Mouse (Mus musculus) heart, postnatal 10 days (tissue): Measurements from ENCODE around the gene Ythdf1. TPM values are rescaled to one million over a fixed set of nuclear protein-coding genes. Genes with fewer than 3 reads are reported as not detected.

ENCODE experiments used
- DNase-seq, 2 experiments: peaks; one replicate each; pipeline ENCODE4 v3.0.0; 2021
- intact Hi-C: fragments of 180-260 bp; cut with DNase I; formaldehyde crosslinking; loops from one replicate; pipeline ENCODE4 v1.15.1; 2025
- microRNA-seq, 2 experiments: library from miRNA; unstranded; fragments of <30 nt; microRNA quantifications; one replicate each; pipeline ENCODE4 v1.2.0; 2022
- total RNA-seq, 2 experiments: library from RNA; stranded (reverse); gene quantifications; 2 replicates each; pipeline ENCODE4 v1.2.3; 2021

Gene Ythdf1
- total RNA-seq, 2 experiments from 2014 or later: 46.6 to 46.9 TPM

DNA sequence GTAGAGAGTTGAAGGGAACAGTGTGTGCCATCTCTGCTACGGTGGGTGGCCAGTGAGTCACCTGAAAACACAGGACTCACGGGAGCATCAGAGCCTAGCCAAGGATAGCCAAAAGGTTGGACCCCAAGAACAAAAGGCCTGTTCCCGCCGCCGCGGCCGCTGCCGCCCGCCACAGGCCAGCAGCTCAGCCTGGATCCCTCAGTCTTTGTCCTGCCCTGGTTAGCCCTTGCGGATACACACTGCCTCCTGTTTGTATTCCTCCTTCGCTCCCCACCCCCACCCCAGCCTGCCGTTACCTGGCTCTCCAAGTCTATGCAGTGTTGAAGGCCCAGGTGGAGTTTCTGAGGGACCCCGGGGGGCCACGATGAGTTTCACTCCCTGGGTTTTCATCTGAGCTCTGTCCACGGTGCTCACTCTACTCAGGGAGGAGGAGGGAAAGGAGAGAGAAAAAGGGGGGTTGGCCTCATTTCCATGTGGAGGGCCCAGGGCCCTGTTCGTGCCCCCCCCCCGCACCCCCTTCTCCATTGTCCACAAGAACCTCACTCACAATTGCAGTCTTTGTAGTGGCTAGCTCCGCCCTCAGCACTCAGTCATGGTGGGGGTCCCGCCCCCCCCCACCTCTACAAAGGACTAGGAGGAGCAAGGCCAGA is 31.4 kb downstream of the Ythdf1 start:
- no peak for DNase-seq
- intact Hi-C loops: no loop called here

DNA sequence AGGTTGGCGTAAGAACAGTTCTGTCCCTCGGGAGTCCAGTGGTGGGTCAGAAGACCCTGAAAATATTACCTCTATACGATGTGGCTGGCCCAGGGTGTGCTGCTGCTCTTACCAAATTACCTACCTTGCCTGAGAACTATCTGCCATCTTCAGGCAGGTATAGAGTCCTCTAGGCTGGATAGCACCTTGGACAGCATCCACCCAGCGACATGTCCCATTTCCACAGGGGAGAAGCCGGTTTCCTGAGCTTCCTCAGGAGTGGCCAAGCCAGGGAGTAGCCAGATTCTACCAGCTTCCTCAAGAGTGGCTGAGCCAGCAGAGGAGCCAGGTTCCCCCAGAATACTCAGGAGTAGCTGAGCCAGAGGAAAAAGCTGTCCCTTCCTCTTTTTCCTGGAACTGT is 35.5 kb downstream of the Ythdf1 start:
- no peak for DNase-seq
- intact Hi-C loops: no loop called here

DNA sequence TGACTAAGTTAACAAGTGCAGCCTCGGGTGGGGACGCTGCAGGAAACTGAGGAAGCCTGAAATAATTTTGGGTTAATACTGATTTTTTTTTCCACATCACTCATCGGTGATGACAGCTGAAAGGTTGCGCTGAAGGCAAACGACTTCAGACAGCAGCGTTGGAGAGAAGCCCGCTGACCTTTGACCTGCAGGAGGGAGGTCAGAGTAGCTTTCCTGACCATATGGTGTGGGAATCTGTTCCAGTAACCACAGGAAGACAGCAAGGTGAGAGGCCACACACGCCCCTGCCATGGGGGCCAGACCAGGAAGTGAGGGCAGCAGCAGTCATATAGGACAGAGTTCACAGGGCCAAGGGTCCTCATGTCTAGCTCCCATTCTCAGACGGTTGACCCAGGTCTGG is 39.5 kb downstream of the Ythdf1 start:
- intact Hi-C loops: no loop called here
- no peak for DNase-seq

DNA sequence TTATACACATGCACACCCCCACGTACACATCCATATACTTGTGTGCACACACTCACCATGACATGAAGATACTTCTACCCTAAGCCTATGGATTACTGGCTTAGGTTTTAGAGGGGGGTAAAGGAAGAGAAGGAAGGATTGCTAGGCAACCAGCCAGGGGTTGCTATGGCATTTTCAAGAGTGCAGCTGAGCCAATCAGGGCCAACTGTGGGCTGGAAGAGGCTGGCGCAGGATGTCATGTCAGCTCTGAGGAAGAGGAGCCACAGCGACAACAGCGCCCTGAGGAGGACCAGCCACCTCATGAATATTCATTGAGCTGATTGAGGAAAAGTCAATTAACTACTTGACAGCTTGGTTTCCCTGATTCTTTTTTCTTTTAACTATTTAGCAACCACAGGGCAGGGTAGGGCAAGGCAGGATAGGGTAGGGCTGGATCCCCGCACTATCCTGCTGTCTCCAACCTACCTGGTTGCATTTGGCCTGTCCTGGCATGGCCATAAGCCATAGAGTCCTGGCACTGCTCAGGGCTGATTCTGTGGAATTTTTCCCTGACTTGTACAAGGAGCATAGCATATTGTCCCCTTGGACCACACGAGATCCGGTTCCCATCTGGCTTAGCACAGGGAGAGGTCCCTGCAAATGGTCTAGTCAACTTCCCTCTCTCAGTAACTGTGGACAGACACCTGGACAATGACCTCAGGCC is 41.2 kb downstream of the Ythdf1 start:
- intact Hi-C loops: no loop called here
- no peak for DNase-seq

DNA sequence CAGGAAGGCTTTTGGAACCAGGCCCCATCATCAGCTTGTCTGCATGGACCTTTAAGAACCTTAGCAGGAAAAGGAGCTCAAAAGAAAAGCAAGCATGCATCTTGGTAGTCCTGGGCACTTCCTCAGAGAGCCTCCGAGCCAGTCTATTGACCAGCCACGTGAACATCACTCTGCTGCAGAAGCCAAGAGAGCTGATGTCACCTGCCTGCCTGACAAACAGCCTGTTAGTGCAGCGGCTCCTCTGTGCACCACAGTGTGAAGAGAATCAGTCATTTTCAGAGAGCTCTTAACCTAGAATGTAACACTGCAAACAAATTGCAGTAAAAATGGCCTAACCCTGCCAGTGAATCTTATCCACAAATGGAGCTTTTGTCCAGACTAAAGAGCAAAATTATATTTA is 50.7 kb downstream of the Ythdf1 start:
- intact Hi-C loops: no loop called here
- DNase-seq: no peak

DNA sequence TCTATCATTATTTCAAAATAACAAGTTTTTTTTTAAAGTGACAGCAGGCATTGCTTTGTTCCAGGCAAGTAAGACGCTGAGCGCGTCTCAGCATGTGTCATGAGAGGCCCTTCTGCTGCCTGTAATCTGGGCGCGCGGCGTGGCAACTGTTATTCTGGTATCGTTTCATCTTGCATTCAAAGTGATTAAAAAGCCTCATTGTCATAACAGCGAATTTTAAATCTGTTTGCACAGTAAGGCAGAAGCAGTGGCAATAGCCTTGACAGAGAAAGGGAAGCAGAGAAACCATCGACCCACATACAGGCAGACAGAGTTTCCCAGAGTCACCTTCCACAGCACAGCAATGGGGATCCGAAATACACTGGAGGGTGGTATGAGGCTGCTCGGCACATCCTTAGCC is 59.2 kb downstream of the Ythdf1 start:
- intact Hi-C loops: no loop called here
- DNase-seq: no peak

DNA sequence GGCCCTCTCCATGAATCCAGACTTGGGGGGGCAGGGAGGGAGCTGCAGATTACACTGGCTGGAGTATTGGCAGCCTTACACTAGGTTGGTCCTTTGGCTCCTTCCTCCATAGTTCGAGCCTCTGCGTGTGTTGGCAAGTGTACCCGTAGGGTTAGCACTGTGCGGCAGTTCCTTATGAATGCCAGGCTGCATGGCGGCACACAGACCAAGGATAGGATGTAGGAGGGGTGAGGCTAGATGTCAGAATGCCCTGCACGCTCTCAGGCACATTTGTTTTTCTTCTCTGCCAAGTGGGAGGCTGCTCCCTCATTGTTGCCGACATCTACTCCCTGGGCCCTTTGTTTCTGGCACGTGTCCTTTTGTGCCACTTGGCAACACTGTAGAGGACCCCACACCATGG is 63.6 kb downstream of the Ythdf1 start:
- DNase-seq: no peak
- intact Hi-C loops: no loop called here

DNA sequence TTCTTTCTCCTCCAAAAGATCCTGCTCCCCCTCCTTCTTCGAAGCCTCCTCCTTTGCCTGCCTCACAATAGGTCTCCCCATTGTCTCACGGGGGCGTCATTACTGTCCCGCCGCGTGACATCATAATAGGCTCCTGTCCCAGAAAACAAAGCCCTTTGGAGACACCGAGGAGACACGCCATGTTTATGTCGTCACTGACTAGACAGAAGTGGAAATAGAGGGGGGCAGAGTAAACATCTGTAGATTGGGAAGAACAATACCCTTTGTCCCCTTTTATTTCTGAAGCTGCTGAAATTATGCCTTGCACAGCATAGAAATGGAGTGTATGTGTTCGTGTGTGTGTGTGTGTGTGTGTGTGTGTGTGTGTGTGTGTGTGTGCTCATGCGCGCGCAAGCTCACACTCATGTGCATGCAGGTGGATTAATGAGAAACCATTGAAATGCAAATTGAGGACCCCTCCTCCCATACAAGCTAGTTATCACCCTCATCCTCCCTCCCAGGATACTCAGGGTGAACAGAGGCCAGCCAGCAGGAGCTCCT is 65.7 kb downstream of the Ythdf1 start:
- intact Hi-C loops: no loop called here
- DNase-seq: no peak

Small RNA genes lying within 50 kb of the gene (microRNA-seq; reads per million reads assigned to microRNA genes)
- gene Mir124a-3: 0 reads per million in 2 experiments

Other genes with a start within 250 kb of the Ythdf1 start
- gene Dido1, start 210.9 kb downstream of the Ythdf1 start, total RNA-seq: 10 to 100 TPM; 40.6 to 42.8 TPM
- 10 to 100 TPM; 77.9 to 79.1 TPM for gene Gid8, start 210.8 kb downstream of the Ythdf1 start, total RNA-seq
- gene Slc17a9, start 195.7 kb downstream of the Ythdf1 start, total RNA-seq: under 1 TPM; 0.69 to 0.89 TPM
- gene Bhlhe23, start 144.0 kb downstream of the Ythdf1 start, total RNA-seq: not detected
- gene Birc7, start 8.1 kb upstream of the Ythdf1 start, total RNA-seq: not detected
- gene Nkain4, start 33.8 kb upstream of the Ythdf1 start, total RNA-seq: 10 to 100 TPM; 10.4 to 16.0 TPM
- 10 to 100 TPM; 47.2 to 50.5 TPM for gene Arfgap1, start 46.3 kb upstream of the Ythdf1 start, total RNA-seq
- gene Col20a1, start 65.6 kb upstream of the Ythdf1 start, total RNA-seq: under 1 TPM; 0.62 to 0.92 TPM
- under 1 TPM; 0.12 to 0.34 TPM for gene Chrna4, start 122.6 kb upstream of the Ythdf1 start, total RNA-seq
- not detected for gene Kcnq2, start 214.4 kb upstream of the Ythdf1 start, total RNA-seq
- gene Eef1a2, start 236.1 kb upstream of the Ythdf1 start, total RNA-seq: 100 to 1,000 TPM; 640 to 727 TPM